Mouse (Mus musculus): Measurements from ENCODE around the gene Rab26. TPM values are rescaled to one million over a fixed set of nuclear protein-coding genes. Genes with fewer than 3 reads are reported as not detected.
A peak's percentile ranks its signal among the peaks of the same experiment; 100 is the strongest.

Gene Rab26
- polyA plus RNA-seq, 1 experiment from 2014 or later: 0.92 TPM

DNA sequence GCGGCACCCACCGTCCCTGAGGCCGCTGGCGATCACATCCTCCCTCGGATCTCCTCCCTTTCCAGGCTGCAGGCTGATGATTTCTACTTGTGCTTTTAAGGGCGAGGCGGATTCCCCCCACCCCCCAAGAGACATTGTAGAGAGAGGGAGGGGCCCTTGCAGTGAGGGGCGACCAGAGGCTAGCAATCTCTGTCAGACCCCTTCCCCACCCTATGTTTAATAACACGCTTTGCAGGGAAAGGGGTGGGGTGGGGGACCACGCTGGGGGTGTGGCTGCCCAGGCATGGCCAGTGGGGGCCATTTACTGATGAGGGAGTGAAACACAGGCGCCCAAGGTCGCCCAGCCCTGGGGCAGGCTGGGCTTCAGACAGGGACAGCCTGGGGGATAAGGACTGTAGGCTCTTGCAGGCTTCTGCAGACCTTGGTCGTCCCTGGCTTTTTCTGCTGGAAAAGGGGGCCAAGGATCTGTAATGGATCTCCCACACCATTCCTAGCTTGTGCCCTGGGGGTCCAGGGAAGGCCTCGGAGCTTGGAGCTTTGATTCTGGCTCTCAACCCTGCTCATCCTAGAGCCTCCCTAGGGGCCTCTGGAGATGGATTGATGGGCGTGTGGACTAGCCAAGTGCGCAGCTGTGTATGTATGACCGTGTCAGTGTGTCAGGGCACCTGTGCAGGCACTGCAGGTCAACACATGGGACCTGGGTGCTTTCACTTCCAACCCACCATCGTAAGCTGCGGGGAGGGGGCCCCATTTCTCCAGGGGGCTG, 44.6 kb downstream of the Rab26 start:
- Histone ChIP-seq H3K27ac (ENCODE audit: low read length) (no peak overlapping the region), H3K4me2 (ENCODE audit: low read depth, low read length) (peak overlapping the region; percentile 100), H3K9me3 (replicated peaks; ENCODE audit: control insufficient read depth, low read length) (no peaks in the 10 kb centered on the region), H3K4me3 (ENCODE audit: low read length) (peak overlapping the region; percentile 76), H3K36me3 (ENCODE audit: control insufficient read depth, insufficient read depth) (no peaks in the 10 kb centered on the region), H3K27me3 (ENCODE audit: control insufficient read depth, insufficient read depth, low read length) (peaks cover 40% of the 10 kb centered on the region), H3K9ac (ENCODE audit: low read length) (peak overlapping the region; percentile 77), H3K4me1 (ENCODE audit: control insufficient read depth, insufficient read depth, low read length) (peaks cover 8% of the 10 kb centered on the region)
- WGBS: 25% methylated on average over 19 of the region's 19 CpGs
- ATAC-seq (replicated peaks; ENCODE audit: extremely low read depth, insufficient read depth, low FRiP score): no peak

DNA sequence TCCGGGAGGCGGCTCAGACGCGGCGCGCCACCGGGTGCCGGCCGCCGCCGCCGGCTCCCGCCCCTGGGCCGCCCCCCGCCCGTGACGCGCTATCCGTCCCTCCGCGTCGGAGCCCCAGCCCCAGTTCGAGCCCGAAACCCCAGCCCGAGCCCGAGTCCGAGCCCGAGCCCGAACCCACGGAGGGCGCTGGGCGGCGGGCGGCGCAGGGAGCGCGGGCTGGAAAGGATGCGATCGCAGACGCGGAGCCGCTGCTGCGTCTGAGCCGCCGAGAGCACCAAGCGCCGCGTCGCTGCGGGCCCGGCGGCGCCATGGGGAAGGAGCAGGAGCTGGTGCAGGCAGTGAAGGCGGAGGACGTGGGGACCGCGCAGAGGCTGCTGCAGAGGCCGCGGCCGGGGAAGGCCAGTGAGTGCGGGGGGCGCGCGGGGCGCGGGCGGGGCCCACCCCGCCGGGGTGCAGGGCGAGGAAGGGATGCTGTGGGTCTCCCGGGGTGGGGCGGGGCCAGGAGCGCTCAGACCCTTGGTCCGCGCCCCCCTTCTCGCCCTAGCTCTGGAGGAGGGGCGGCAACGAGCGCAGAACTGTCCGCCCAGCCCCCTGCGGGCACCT, 45.2 kb downstream of the Rab26 start:
- Histone ChIP-seq H3K9me3 (replicated peaks; ENCODE audit: control insufficient read depth, low read length) (no peaks in the 10 kb centered on the region), H3K36me3 (ENCODE audit: control insufficient read depth, insufficient read depth) (no peaks in the 10 kb centered on the region), H3K4me3 (ENCODE audit: low read length) (peak overlapping the region; percentile 76), H3K9ac (ENCODE audit: low read length) (peak overlapping the region; percentile 77), H3K4me2 (ENCODE audit: low read depth, low read length) (peak overlapping the region; percentile 100), H3K27ac (ENCODE audit: low read length) (no peak overlapping the region), H3K27me3 (ENCODE audit: control insufficient read depth, insufficient read depth, low read length) (peaks cover 40% of the 10 kb centered on the region), H3K4me1 (ENCODE audit: control insufficient read depth, insufficient read depth, low read length) (peaks cover 8% of the 10 kb centered on the region)
- ATAC-seq (replicated peaks; ENCODE audit: extremely low read depth, insufficient read depth, low FRiP score): peak; percentile 38; the same call in 1 of the 2 replicates
- under 1% methylated on average over 68 of the region's 81 CpGs for WGBS

DNA sequence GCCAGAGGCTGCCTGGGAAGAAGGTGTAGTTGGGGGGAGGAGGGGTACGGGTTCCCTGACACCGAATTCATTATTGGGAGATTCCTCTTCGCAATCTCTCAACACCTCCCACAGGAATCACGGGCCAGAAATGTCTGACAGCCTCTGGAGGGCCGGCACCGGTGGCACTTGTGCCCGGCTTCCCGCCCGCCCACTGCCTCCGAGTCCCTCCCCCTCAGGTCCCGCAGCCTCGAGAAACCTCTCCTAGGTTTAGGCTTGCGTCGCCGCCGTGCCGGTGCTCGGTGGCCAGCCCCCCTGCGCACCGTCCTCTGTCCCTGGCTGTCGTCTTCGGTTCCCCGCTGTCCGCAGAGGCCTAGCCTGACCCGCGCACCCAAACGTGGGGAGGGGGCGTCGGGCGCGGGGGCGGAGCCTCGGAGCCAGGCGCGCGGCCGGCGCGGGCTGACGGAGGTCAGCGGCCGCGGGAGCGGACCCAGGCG, 45.8 kb downstream of the Rab26 start, which contains the start of gene Caskin1:
Gene Caskin1, plus strand, starts transcription at position 416 of the 476 bp plus-strand sequence.
- Histone ChIP-seq H3K4me3 (ENCODE audit: low read length) (peak within 1 kb of the TSS; percentile 76), H3K36me3 (ENCODE audit: control insufficient read depth, insufficient read depth) (no peaks in the 10 kb centered on the region), H3K4me1 (ENCODE audit: control insufficient read depth, insufficient read depth, low read length) (peaks cover 8% of the 10 kb centered on the region), H3K9me3 (replicated peaks; ENCODE audit: control insufficient read depth, low read length) (no peaks in the 10 kb centered on the region), H3K4me2 (ENCODE audit: low read depth, low read length) (peak within 1 kb of the TSS; percentile 100), H3K27me3 (ENCODE audit: control insufficient read depth, insufficient read depth, low read length) (peaks cover 40% of the 10 kb centered on the region), H3K27ac (ENCODE audit: low read length) (no peak within 1 kb of the TSS), H3K9ac (ENCODE audit: low read length) (peak within 1 kb of the TSS; percentile 77)
- WGBS: under 1% methylated on average over 33 of the region's 45 CpGs
- peak; percentile 24; the same call in 1 of the 2 replicates for ATAC-seq (replicated peaks; ENCODE audit: extremely low read depth, insufficient read depth, low FRiP score)

DNA sequence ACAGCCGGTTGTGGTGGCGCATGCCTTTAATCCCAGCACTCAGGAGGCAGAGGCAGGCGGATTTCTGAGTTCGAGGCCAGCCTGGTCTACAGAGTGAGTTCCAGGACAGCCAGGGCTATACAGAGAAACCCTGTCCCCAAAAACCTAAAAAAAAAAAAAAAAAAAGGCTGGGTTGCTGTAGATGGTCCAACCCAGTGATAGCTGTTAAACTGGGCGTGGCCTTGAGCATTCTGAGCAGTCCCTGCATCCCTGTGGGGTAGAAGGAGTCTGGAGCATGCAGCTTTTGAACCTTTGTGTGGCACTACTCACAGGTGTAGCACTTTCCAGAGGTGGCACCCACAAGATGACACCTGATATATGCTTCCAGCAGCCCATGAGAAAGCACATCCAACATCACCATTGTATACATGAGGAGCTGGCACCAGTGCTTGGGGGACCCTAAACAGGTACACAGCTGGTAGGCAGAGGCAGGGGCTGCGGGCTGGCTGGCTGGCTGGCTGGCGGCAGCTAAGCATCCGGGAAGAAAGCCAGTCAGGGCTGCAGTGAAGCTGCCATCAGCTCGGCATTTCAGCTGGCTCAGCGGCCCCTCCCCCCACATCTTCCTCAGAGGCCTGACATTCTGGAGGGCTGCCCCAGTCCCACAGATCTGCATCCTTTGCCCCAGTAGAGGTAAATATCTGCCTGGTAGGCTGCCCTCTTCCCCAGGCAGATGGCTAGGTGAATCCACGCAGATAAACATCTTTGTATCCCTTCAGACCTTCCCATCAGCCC, 48.7 kb downstream of the Rab26 start:
- Histone ChIP-seq H3K4me3 (ENCODE audit: low read length) (no peak overlapping the region), H3K4me1 (ENCODE audit: control insufficient read depth, insufficient read depth, low read length) (peaks cover 8% of the 10 kb centered on the region), H3K9ac (ENCODE audit: low read length) (no peak overlapping the region), H3K4me2 (ENCODE audit: low read depth, low read length) (no peak overlapping the region), H3K27me3 (ENCODE audit: control insufficient read depth, insufficient read depth, low read length) (peaks cover 31% of the 10 kb centered on the region), H3K9me3 (replicated peaks; ENCODE audit: control insufficient read depth, low read length) (no peaks in the 10 kb centered on the region), H3K36me3 (ENCODE audit: control insufficient read depth, insufficient read depth) (no peaks in the 10 kb centered on the region), H3K27ac (ENCODE audit: low read length) (no peak overlapping the region)
- WGBS: 42% methylated on average over 11 of the region's 11 CpGs
- no peak for ATAC-seq (replicated peaks; ENCODE audit: extremely low read depth, insufficient read depth, low FRiP score)

DNA sequence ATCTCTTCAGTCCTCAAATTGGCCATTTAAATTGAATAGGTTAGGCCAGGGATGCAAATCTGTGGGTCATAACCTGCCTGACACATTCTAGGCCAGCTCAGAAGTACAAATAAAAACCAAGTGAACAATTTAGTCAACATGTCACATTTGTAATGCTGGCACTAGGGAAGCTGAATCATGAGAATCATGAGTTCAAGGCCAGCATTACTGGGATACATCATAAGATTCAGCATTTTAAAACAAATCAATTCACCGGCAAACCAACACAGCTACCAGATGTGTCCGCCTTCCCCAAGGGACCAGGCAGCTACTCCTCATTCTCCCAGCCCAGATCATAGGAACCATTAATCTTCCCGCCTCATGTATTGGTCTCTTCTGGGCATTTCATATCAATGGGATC, 50.5 kb downstream of the Rab26 start:
- WGBS: 94% methylated on average over 3 of the region's 3 CpGs
- ATAC-seq (replicated peaks; ENCODE audit: extremely low read depth, insufficient read depth, low FRiP score): no peak
- H3K4me3 ChIP-seq (ENCODE audit: low read length): no peak overlapping the region

DNA sequence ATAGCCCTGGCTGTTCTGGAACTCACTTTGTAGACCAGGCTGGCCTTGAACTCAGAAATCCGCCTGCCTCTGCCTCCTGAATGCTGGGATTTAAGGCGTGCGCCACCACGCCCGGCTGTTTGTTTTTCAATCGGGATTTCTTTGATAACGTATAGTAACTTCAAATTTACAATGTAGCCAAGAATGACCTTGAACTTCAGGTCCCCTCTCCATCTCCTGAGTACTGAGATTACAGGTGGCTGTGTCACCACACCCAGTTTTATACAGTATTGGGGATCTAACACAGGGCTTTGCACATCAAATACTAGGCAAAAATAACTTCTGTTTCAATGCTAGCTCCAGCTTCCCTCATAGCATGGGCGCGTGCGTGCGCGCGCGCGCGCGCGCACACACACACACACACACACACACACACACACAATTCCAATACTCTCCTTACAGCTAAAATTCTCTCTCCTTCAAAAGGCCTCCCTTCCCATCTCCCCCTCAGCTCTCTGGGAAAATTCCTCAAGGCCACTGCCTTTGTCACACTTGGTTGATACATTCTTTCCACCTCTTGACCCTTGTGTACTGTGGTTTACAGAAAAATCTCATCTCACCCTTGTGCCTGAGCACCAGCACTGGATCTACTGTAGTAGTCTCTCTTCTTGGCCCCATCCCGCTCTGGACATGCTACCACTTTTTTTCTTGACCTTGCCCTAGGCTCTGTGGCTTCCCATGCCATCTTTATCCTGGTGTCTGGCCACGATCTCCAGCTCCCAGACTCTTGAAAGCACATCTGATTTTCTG, 52.8 kb downstream of the Rab26 start:
- H3K9ac ChIP-seq (ENCODE audit: low read length): no peak overlapping the region
- no peak overlapping the region for H3K4me3 ChIP-seq (ENCODE audit: low read length)
- H3K36me3 ChIP-seq (ENCODE audit: control insufficient read depth, insufficient read depth): peaks cover 9% of the 10 kb centered on the region
- H3K27me3 ChIP-seq (ENCODE audit: control insufficient read depth, insufficient read depth, low read length): no peaks in the 10 kb centered on the region
- no peaks in the 10 kb centered on the region for H3K9me3 ChIP-seq (replicated peaks; ENCODE audit: control insufficient read depth, low read length)
- no peak overlapping the region for H3K27ac ChIP-seq (ENCODE audit: low read length)
- peaks cover 13% of the 10 kb centered on the region for H3K4me1 ChIP-seq (ENCODE audit: control insufficient read depth, insufficient read depth, low read length)
- no peak for ATAC-seq (replicated peaks; ENCODE audit: extremely low read depth, insufficient read depth, low FRiP score)
- no peak overlapping the region for H3K4me2 ChIP-seq (ENCODE audit: low read depth, low read length)
- 92% methylated on average over 20 of the region's 20 CpGs for WGBS

More for the DNA sequence above, 50.5 kb downstream of the Rab26 start:
- Histone ChIP-seq H3K4me1 (ENCODE audit: control insufficient read depth, insufficient read depth, low read length) (peaks cover 8% of the 10 kb centered on the region), H3K9ac (ENCODE audit: low read length) (no peak overlapping the region), H3K4me2 (ENCODE audit: low read depth, low read length) (no peak overlapping the region), H3K9me3 (replicated peaks; ENCODE audit: control insufficient read depth, low read length) (no peaks in the 10 kb centered on the region), H3K27me3 (ENCODE audit: control insufficient read depth, insufficient read depth, low read length) (peaks cover 19% of the 10 kb centered on the region), H3K27ac (ENCODE audit: low read length) (no peak overlapping the region), H3K36me3 (ENCODE audit: control insufficient read depth, insufficient read depth) (no peaks in the 10 kb centered on the region)

DNA sequence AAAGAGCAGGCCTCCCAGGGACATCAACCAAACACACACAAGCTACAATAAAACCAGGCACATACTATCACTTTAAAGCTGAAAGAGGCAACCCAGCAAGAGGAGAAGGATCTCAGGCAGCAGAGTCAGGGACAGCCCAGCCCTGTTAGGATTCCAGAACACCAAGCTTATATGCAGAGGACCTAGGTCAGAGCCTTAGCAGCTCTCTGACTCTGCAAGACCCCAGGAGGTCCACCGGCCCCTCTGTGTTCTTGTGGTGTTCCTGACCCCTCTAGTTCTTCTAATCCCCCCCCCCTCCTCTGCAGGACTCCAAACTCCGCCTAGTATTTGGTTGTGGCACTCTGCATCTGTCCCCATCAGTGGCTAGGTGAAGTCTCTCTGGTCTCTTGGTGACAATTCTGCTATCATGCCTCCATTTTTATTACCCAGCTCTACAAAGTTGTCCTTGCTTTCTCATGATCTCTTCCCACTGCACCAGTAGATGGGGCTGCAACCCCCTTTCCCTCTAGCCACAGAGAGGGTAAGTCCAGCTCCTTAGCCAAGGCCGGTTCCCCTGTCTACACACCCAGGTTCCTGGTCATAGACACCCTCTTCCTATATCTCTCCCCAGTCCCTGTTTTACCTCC, 53.7 kb downstream of the Rab26 start:
- no peaks in the 10 kb centered on the region for H3K9me3 ChIP-seq (replicated peaks; ENCODE audit: control insufficient read depth, low read length)
- no peak overlapping the region for H3K4me2 ChIP-seq (ENCODE audit: low read depth, low read length)
- no peak for ATAC-seq (replicated peaks; ENCODE audit: extremely low read depth, insufficient read depth, low FRiP score)
- no peak overlapping the region for H3K4me3 ChIP-seq (ENCODE audit: low read length)
- no peak overlapping the region for H3K9ac ChIP-seq (ENCODE audit: low read length)
- peaks cover 18% of the 10 kb centered on the region for H3K36me3 ChIP-seq (ENCODE audit: control insufficient read depth, insufficient read depth)
- WGBS: 43% methylated on average over 3 of the region's 3 CpGs
- no peaks in the 10 kb centered on the region for H3K27me3 ChIP-seq (ENCODE audit: control insufficient read depth, insufficient read depth, low read length)
- no peak overlapping the region for H3K27ac ChIP-seq (ENCODE audit: low read length)
- H3K4me1 ChIP-seq (ENCODE audit: control insufficient read depth, insufficient read depth, low read length): peaks cover 9% of the 10 kb centered on the region

DNA sequence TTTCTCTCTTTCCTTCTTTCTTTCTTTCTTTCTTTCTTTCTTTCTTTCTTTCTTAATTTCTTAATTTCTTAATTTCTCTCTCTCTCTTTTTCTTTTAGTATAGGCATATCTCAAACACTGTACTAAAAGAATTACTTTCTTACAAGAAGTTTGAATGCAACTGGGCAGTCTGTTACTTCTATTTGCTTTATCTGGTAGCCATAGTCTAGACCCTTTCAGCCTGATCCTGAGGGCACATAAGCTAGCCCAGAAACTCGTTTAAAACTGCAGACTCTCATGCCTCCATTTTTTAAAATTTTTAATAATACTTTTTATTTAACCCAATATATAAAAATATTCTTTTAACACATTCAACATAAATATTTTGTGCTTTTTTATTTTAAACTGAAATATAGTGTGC, 54.6 kb downstream of the Rab26 start:
- Histone ChIP-seq H3K36me3 (ENCODE audit: control insufficient read depth, insufficient read depth) (peaks cover 27% of the 10 kb centered on the region), H3K27ac (ENCODE audit: low read length) (no peak overlapping the region), H3K4me3 (ENCODE audit: low read length) (peak overlapping the region; percentile 88), H3K4me2 (ENCODE audit: low read depth, low read length) (peak overlapping the region; percentile 45; the same call in 1 of the 2 replicates), H3K9ac (ENCODE audit: low read length) (no peak overlapping the region; the same call in 1 of the 2 replicates), H3K9me3 (replicated peaks; ENCODE audit: control insufficient read depth, low read length) (no peaks in the 10 kb centered on the region), H3K27me3 (ENCODE audit: control insufficient read depth, insufficient read depth, low read length) (no peaks in the 10 kb centered on the region), H3K4me1 (ENCODE audit: control insufficient read depth, insufficient read depth, low read length) (peaks cover 7% of the 10 kb centered on the region)
- no peak for ATAC-seq (replicated peaks; ENCODE audit: extremely low read depth, insufficient read depth, low FRiP score)
- 14% methylated on average over 1 of the region's 1 CpGs for WGBS
